Mouse (Mus musculus): Measurements from ENCODE around the gene Stk10. TPM values are rescaled to one million over a fixed set of nuclear protein-coding genes. Genes with fewer than 3 reads are reported as not detected.
A peak's percentile ranks its signal among the peaks of the same experiment; 100 is the strongest.
"Not testable (repeated sequence)": the region's sequence is repeated elsewhere in the genome, so short reads cannot be mapped to it uniquely, and the experiment has no call there.

Gene Stk10
- total RNA-seq (2015) (12.8 and 15.8 TPM in 2 replicates), total RNA-seq (2017) (15.7 and 16.8 TPM in 2 replicates)

DNA sequence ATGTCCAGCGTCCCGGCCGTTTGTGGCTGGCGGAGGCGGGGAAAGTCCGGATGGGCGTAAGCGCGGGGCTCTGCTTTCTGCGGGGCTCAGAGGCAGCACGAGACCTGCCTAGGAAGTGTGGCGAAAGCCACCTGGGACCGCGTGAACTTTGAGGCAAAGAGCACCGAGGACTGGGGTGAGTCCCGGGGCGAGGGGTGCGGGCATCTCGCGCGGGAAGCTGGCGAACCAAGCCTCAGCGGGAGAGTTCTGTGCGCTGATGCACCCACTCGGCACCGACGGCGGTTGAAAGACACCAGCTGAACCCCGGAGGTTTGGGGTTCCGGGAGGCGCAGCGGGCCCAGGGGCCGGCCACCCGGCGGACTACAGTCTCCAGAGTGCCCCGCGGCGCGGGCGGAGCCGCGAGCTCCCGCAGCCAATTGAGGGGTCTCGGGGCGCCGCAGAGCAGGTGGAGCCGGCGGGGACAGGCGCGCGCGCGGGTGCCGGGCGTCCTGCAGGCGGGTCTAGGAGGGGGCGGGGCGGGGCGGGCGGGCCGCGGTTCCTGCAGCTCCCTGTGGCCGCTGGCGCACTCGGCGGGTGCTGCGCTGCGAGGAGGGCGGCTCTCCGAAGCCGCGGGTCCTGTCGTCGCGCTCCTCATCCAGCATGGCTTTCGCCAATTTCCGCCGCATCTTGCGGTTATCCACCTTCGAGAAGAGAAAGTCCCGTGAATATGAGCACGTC, at the start of gene Stk10:
TSS of gene Stk10 (plus strand) at position 541 of the 717 bp plus-strand sequence.
- peak; percentile 75 for ATAC-seq (replicated peaks; ENCODE audit: poor library complexity)

DNA sequence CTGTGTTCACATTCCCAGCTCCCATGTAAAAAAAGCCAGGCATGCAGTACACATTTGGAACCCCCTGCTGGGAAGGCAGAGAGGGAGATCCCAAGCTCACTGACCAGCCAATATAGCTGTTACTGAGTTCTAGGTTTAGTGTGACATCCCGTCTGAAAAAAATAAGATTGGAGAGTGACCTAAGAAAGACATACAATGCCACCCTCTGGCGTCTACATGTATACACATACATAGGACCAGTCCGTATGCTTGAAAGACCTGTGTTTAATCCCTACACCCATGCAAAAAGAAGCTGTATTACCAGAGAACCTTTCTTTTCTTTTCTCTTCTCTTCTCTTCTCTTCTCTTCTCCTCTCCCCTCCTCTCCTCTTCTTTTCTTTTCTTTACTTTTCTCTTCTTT, 47.8 kb upstream of the Stk10 start:
- peak; percentile 51 for ATAC-seq (replicated peaks; ENCODE audit: poor library complexity)

DNA sequence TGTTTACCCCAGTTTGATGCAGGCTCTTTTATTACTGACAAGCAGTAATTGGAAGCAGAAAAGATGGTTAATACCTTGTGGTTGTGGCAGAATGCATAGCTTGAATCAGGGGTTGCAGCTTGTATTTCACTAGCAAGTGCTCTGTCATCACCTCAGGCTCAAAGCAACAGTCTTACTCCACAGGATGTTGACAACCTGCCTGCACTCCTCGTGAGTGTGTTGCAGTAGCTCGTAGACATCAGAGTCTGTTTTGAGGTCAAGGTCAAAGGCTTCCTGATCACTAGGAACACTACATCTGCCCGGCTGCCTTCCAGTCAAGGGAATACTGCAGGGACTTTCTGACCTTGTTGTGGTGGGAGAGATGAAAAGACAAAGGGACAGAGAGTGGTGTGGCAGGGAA, 46.5 kb upstream of the Stk10 start:
- ATAC-seq (replicated peaks; ENCODE audit: poor library complexity), result no peak

DNA sequence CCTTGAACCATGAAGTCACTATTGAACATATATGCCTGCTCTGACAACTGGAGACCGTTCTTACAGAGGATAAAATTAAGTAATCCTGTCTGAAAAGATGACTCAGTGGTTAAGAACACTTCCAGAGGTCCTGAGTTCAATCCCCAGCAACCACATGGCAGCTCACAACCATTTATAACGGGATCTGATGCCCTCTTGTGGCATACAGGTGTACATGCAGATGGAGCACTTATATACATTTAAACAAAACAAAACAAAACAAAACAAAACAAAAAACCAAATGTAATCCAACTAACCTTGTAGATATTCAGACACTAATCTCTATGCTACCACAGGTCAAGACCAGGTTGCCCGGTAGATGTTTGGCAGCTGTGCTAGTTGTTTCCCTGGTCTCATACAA, 45.6 kb upstream of the Stk10 start:
- ATAC-seq (replicated peaks; ENCODE audit: poor library complexity), result peak; percentile 45; the same call in 1 of the 2 replicates

DNA sequence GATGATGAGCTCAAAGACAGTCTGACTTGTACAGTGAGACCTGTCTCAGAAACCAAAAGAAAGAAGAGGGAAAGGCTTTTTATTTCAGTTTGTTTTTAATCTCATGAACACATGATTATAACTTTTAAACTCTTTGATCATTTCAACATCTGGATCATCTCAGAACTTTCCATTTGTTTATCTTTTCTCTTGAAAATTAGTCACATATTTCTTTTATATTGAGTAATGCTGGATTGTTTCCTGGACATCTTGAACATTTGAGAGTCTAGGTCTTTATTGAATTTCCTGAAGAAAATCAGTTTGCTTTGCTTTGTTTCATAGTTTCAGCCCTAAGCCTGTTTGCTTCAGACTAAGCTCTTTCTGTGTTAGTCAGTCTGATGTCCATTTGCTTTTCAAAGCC, 44.8 kb upstream of the Stk10 start:
- no peak for ATAC-seq (replicated peaks; ENCODE audit: poor library complexity)

DNA sequence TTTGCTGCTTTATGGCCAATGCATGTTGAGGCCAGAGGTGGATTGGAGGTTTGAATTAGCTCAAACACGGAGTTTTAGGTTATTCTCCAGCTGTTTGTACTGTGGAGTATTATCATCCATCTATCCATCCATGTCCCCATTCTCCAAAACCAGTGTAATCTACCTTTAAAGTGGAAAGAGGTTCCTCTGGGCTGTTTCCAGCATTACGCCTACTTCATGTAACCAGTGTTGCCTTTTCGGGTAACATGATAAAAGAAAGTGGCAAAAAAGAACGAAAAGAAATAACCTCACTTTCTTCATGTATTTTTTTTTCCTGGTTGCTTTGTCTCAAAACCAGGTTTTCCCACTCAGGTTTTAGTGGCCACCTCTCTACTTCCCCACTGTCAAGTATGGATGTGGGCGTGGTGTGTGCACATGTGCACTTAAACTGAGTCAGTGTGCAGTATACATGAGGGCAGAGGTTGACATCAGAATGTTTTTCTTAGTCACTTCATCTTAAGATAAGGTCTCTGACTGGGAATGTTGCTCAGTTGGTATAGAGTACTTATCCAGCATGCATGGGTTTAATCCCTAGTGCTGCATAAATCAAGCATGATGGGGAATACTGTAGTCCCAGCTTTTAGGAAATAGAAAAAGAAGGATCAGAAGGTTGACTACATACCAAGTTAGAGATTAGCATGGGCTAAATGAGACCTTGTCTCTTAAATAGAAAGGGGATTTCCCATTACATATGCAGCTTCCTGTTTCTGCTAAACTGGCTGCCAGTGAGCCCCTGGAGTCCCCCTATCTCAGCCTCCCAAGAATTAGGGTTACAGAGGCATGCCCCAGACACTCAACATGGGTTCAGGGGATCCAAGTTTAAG, 44.1 kb upstream of the Stk10 start:
- peak; percentile 71 for ATAC-seq (replicated peaks; ENCODE audit: poor library complexity)

DNA sequence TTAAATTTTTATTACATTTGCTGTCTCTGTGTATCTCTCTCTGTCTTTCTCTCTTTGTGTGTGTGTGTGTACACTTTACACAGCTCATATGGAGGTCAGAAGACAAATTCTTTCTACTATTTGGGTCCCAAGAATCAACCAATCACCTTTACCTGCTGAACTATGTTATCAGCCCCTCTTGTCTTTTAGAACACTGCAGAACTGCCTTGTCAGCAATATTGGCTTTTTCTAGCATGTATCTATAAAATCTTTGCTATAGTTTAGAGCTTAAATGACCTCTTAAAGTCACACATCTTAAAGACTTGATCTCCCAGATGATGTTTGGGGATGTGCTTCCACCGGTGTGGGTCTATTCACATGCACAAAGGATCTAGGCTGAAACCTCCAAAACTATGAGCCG, 42.0 kb upstream of the Stk10 start:
- no peak for ATAC-seq (replicated peaks; ENCODE audit: poor library complexity)

DNA sequence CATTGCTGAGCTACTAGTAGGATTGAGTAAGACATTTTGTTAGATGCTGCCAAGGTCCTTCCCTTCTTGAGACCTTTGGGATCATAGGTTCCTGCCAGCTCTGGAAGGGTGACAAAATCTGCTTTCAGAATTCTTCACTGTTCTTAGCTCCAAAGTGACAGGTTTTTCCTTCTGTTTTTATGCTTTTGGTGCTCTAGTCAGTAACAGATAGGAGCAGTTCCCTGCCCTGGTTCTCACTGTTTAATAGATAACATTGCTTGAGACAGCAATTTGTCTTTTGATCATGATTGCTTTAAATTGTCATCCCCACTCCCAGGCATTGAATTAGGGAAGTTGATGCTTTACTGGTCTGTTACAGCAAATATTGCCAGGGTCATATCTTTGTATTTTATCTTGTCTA, 39.8 kb upstream of the Stk10 start:
- no peak for ATAC-seq (replicated peaks; ENCODE audit: poor library complexity)

DNA sequence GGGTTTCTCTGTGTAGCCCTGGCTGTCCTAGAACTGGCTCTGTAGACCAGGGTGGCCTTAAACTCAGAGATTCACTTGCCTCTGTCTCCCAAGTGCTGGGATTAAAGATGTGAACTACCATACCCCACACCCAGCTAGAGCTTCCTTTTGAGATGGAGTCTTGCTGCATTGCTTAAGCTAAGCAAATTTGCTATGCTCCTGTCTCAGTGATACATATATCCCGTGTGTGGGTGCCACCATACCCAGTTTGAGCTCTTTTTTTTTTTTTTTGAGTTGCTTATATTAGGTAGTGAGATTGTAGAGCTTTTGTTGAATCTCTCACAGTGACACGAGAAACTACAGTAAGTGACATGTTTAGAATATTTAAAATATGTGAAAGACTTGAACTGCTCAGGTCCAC, 37.8 kb upstream of the Stk10 start:
- ATAC-seq (replicated peaks; ENCODE audit: poor library complexity), result no peak

DNA sequence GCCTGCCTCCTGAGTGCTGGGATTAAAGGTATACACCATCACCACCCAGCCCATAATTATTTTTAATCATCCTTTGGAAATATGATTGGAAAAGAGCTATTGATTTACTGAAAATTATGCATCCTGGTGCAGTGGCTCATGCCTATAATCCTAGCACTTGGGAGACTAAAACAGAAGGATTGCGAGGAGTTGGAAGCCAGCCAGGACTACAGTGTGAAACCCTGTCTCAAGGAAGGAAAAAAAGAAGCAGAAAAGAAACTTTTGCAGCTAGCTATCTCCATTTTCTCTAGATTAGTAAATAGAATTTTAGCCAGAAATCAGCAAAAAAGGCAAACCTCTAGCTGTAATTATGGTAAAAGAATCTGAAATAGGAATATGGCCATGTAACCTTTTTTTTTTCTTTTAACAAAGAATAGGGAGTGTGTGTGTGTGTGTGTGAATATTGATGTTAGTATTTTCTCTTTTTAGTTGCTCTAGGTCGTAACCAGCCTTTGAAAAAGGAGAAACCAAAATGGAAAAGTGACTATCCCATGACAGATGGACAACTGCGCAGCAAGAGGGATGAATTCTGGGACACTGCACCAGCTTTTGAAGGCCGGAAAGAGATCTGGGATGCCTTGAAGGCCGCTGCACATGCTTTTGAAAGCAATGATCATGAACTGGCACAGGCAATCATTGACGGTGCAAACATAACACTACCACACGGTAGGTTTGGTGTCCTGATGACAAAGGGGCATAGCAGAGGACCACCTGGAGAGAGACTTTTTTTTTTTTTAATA, 34.2 kb upstream of the Stk10 start:
- ATAC-seq (replicated peaks; ENCODE audit: poor library complexity), result no peak

DNA sequence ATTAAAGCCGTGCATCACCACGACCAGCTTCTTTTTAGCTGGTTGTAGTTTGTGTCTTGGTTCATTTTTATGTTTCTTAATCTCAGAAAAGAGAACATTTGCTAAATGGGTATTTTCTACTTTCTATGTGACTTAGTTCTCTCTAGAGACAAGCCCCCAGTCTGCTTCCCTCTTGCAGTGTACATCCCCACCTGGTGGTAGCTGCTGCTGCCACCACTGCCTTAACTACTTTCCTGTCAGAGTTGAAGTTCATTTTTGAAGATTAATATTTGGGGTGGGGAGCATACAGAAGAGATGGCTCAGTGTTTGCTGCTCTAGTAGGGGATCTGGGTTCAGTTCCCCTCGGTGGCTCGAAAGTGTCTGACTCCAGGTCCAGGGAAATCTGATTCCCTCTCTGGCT, 33.2 kb upstream of the Stk10 start:
- no peak for ATAC-seq (replicated peaks; ENCODE audit: poor library complexity)

DNA sequence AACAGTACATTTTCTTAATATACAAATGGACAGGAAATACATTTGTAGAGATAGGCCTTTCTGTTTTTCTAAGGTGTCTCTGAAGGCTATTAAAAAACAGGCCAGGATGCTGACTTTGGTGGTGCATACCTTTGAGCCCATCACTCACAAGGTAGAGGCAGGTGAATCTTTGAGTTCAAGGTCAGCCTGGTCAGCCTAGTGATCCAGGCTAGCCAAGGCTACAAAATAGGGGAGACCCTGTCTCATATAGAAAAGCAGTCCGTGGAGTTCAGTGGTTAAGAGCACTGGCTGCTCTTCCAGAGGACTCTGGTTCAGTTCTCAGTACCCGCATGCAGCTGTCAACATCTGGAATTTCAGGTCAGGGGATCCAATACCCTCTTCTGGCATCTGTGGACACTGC, 29.4 kb upstream of the Stk10 start:
- no peak for ATAC-seq (replicated peaks; ENCODE audit: poor library complexity)

DNA sequence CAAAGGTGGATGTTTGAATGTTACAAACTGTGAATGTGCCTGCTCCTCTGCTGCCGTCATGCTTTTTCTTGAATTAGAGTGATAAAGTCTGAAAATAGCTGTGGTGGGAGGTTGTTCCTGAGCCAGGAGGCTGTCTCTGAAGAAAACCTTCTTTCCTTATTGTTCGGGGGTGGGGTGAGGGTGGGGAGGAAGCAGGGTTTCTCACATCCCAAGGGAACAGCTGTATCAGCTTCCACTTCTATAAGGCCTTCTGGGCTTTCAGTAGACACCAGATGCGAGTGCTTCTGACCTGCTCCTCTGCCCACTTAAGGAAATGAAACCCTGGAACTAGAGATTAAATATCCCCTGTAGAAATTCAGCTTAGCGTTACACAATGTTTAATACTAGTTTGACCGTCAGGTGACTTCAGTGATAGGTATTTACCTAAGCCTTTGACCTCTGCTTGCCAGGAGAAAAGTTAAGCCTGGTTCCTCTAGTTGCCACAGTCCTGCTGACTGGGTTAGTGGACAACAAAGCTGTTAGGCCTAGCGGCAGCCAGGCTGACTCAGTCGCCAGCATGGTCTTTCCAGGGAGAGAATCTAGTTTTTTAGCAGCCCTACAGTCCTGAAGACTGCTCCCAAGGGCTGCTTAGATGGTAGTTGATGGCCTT, 27.9 kb upstream of the Stk10 start:
- ATAC-seq (replicated peaks; ENCODE audit: poor library complexity), result no peak

DNA sequence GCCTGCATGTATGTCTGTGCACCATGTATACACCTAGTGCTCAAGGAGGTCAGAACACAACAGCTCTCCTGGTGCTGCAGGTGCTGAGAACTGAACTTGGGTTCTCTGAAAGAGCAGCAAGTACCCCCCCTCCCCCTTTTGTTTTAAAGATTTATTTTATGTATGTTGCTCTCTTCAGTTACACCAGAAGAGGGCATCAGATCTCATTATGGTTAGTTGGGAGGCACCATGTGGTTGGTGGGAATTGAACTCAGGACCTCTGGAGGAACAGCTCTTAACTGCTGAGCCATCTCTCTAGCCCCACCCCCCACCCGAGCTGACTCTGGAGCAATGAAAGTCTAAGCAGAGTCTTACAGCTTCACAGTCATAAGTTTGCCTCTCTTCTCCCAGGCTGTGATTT, 22.2 kb upstream of the Stk10 start:
- ATAC-seq (replicated peaks; ENCODE audit: poor library complexity), result no peak

DNA sequence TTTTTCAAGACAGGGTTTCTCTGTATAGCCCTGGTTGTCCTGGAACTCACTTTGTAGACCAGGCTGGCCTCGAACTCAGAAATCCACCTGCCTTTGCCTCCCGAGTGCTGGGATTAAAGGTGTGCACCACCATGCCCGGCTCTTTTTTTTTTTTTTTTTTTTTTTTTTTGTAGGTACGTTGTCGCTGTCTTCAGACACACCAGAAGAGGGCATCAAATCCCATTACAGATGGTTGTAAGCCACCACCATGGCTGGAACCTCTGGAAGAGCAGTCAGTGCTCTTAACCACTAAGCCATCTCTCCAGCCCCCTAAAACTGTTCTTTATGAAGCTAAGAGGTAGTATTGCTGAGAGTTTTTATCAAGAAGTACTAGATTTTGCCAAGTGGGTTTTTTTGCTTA, 18.3 kb upstream of the Stk10 start:
- ATAC-seq (replicated peaks; ENCODE audit: poor library complexity), result not testable (repeated sequence)

DNA sequence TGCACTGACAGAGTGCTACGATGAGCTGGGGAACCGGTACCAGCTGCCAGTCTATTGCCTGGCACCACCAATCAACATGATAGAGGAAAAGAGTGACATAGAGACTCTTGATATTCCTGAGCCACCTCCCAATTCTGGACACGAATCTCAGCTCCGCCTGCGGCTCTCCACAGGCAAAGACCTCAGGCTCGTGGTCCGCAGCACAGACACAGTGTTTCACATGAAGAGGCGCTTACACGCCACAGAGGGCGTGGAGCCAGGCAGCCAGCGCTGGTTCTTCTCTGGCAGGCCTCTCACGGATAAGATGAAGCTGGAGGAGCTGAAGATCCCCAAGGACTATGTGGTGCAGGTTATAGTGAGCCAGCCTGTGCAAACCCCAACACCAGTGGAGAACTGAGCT, 17.0 kb upstream of the Stk10 start:
- ATAC-seq (replicated peaks; ENCODE audit: poor library complexity), result no peak

DNA sequence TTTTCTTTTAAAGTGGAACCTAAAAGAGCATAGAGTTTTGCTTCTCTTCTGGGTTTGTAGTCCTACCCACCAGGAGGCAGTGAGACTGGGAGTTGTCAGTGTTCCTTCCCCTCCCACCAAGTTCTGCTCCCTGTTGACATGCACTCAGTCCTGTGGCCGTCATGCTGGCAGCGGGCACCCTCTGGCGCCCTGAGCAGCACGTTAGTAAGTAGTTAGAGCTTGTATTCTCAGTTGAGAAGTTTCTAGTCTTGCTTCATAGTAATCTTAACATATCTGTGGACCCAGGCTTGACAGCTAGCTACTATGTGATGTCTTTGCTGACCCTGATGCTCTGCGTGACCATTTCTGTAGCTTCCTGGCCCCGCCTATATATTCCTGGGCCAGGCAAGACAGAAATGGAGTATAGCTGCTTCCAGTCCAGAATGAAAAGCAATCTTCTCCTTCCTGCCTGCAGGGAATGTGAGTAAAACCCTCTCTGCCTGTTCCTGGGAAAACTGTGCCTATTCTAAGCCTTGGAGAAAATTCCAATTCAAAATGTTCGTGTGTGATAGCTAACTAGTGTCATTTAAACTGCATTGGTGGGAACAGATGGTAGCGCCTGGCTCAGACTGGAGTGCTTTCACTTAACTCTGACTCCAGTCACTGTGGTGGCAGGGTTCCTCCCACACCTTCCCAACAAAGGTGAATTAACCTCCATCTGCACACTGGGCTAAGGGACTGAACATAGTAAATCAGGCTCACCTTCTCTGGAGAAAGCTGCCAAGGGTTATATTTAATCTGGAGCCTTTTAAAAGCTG, 16.0 kb upstream of the Stk10 start:
- ATAC-seq (replicated peaks; ENCODE audit: poor library complexity), result no peak

DNA sequence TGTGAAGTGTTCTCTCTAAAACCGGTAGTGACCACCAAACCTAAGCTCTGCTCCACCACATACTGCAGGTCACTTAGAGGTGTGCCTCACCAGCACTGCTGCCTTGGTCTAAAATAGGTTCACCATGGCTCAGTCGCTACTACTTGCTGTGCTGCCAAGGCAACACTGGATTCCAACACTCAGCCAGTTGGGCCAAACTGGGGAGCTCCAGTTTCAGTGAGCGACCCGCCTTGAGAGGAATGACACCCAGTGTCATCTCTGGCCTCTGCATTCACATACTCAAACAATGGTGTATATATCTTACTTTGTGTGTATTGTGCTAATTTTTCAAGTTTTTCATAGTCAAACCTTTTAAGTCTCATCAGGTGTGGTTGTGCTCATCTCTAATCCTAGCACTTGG, 14.3 kb upstream of the Stk10 start:
- no peak for ATAC-seq (replicated peaks; ENCODE audit: poor library complexity)

DNA sequence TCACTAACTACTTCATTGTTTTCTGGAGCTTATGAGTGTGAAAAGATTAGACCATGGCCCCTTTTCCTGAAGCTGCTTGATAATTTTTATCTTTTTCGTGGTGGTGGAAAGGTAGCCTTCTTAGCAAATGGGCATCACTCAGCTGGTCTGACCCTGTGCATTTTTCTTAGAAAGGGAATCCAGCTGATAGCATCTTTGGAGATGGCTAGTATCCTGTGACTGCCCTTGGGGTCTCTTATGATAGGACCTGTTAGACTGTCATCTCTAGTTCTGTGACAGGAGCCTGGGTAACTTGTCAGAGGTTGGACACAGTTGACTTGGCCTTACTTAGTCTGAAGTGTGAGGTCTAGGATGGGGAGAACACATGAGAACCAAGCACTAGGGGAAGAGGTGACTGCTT, 13.8 kb upstream of the Stk10 start:
- ATAC-seq (replicated peaks; ENCODE audit: poor library complexity), result no peak

DNA sequence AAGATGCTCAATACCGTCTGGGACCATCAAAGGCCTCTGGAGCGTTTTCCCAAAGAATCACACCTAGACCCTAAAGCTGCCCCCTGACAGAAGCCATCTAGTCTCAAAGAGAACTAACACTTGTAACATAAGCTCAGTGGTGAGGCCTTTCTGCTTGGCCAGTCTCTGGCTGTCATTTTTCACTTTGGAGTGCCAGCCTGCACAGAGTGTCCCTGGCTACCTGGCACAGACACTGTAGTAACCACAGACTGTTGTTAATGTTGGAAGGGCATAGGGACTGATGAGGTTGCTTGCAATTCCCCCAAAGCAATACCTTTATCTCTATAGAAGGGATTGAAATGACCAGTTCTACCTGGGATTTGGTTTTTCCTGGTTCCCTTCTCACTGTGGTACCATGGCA, 11.9 kb upstream of the Stk10 start:
- ATAC-seq (replicated peaks; ENCODE audit: poor library complexity), result no peak

All from megakaryocyte progenitor cell, adult 5-6 weeks (primary cell).